Mouse (Mus musculus) ES-Bruce4 (cell line): ENCODE data around the gene Celf5. TPM values are rescaled to one million over a fixed set of nuclear protein-coding genes. Genes with fewer than 3 reads are reported as not detected.
A peak's percentile ranks its signal among the peaks of the same experiment; 100 is the strongest.

Experiments
- H3K27ac ChIP-seq: 2 replicates; pipeline ENCODE4 v1.5.1; 2012; ENCODE audit warnings: low read length, inconsistent platforms; ENCODE audit not compliant: insufficient read depth
- H3K27me3 ChIP-seq: 2 replicates; pipeline ENCODE4 v1.6.1; 2012; ENCODE audit warnings: mild to moderate bottlenecking, low read length, inconsistent platforms; ENCODE audit not compliant: control insufficient read depth, poor library complexity, insufficient read depth, severe bottlenecking
- H3K36me3 ChIP-seq: 2 replicates; pipeline ENCODE4 v1.6.1; 2012; ENCODE audit warnings: inconsistent platforms, mild to moderate bottlenecking, low read length, moderate library complexity; ENCODE audit not compliant: control insufficient read depth, poor library complexity, insufficient read depth, severe bottlenecking
- H3K4me1 ChIP-seq: one replicate; pipeline ENCODE4 v1.8.1; 2011; ENCODE audit warnings: low read length; ENCODE audit not compliant: control insufficient read depth, insufficient read depth
- H3K4me3 ChIP-seq: 2 replicates; pipeline ENCODE4 v1.5.1; 2011; ENCODE audit warnings: low read depth, mild to moderate bottlenecking, low read length
- H3K9ac ChIP-seq: 2 replicates; pipeline ENCODE4 v1.6.1; 2012; ENCODE audit warnings: low read depth, mild to moderate bottlenecking, inconsistent platforms; ENCODE audit not compliant: poor library complexity, severe bottlenecking
- H3K9me3 ChIP-seq: replicated peaks from 2 replicates; pipeline ENCODE4 v1.6.1; 2012; ENCODE audit warnings: mild to moderate bottlenecking, low read length, inconsistent platforms; ENCODE audit not compliant: control insufficient read depth, poor library complexity, insufficient read depth, severe bottlenecking
- CTCF ChIP-seq: IDR thresholded peaks from one replicate; pipeline ENCODE4 v1.8.1; 2011; ENCODE audit warnings: low read depth, low read length
- EP300 ChIP-seq: IDR thresholded peaks from 2 replicates; pipeline ENCODE4 v1.6.1; 2011; ENCODE audit warnings: low read depth, low read length; ENCODE audit not compliant: insufficient read depth
- POLR2A ChIP-seq: IDR thresholded peaks from one replicate; pipeline ENCODE4 v1.8.1; 2011; ENCODE audit warnings: low read length; ENCODE audit not compliant: insufficient read depth
- polyA plus RNA-seq: library from polyadenylated mRNA; stranded (reverse); fragments of >200 nt; gene quantifications from 2 replicates; pipeline ENCODE4 v1.2.4, GENCODE M21; 2011; ENCODE audit warnings: low read depth; ENCODE audit not compliant: missing spikeins, insufficient read depth, insufficient read length

Gene Celf5
- polyA plus RNA-seq, 1 experiment, result 27.5 TPM

- H3K9ac ChIP-seq, result peak overlapping the region; percentile 45
- peak overlapping the region; percentile 89 for H3K27ac ChIP-seq
- no peaks in the 10 kb centered on the region for H3K9me3 ChIP-seq
- peaks cover 3% of the 10 kb centered on the region for H3K4me1 ChIP-seq
- H3K27me3 ChIP-seq, result no peaks in the 10 kb centered on the region
- no peaks in the 10 kb centered on the region; the same call in 1 of the 2 replicates for H3K36me3 ChIP-seq
- TF ChIP-seq EP300 (0 out of 2 replicates have a peak, but pooled peaks have one; percentile 8), POLR2A (peak; percentile 78), CTCF (no peak)
- H3K4me3 ChIP-seq, result peak overlapping the region; percentile 75
These were observed 25.4 kb upstream of the Celf5 start for GRCm38 (mm10) chr10:81507691-81508489.

DNA sequence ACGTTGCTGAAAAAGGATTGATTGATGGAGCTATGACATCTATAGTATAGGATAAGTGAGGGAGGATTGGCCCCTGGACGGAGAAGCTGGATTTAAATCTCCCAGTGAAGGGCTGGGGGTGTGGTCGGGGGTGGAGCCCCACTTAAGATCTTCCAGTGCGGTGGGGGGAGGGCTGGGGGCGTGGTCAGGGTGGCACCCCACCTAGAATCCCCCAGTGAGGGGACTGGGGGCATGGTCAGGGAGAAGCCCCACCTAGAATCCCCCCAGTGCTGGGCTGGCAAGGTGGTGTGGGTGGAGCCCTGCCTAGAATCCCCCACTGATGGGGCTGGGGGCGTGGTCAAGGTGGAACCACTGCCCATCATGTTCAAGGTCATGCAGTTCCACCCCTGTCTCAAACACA lies 24.6 kb upstream of the Celf5 start:
- peak overlapping the region; percentile 75; the same call in 1 of the 2 replicates for H3K4me3 ChIP-seq
- H3K36me3 ChIP-seq, result no peaks in the 10 kb centered on the region; the same call in 1 of the 2 replicates
- no peaks in the 10 kb centered on the region for H3K9me3 ChIP-seq
- H3K4me1 ChIP-seq, result peaks cover 3% of the 10 kb centered on the region
- H3K27me3 ChIP-seq, result no peaks in the 10 kb centered on the region
- no peak overlapping the region for H3K9ac ChIP-seq
- TF ChIP-seq CTCF (no peak), POLR2A (no peak), EP300 (peak; percentile 50; the same call in 1 of the 2 replicates)
- peak overlapping the region; percentile 89; the same call in 1 of the 2 replicates for H3K27ac ChIP-seq

GRCm38 (mm10) chr10:81505016-81505664 lies 22.6 kb upstream of the Celf5 start:
- no peak overlapping the region for H3K27ac ChIP-seq
- TF ChIP-seq CTCF (no peak), POLR2A (no peak), EP300 (no peak)

DNA sequence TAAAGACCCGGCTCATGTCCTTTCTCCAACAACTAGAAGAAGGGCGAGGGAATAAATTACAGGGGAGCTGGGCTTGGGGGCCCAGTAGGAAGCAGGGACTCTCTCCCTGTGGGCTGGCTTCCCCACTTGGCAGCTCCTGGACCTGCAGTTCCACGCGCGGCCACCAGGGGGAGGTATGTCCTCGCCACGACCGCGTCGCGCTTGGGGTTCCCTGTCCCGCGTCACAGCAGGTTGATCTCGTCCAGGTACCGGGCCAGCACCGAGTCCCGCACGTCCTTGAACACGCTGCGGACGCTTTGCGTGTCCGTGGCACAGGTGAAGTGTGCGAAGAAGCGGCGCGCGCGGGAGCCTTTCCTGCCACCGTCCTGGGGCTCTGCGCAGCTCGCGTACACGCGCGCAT lies 20.1 kb upstream of the Celf5 start:
- TF ChIP-seq POLR2A (no peak), CTCF (peak; percentile 95)
- H3K4me3 ChIP-seq, result peak overlapping the region; percentile 56
- H3K27me3 ChIP-seq, result no peaks in the 10 kb centered on the region
- no peaks in the 10 kb centered on the region for H3K9me3 ChIP-seq
- peak overlapping the region; percentile 39 for H3K9ac ChIP-seq
- no peaks in the 10 kb centered on the region; the same call in 1 of the 2 replicates for H3K36me3 ChIP-seq
- no peak overlapping the region for H3K27ac ChIP-seq
- H3K4me1 ChIP-seq, result peaks cover 3% of the 10 kb centered on the region

More at GRCm38 (mm10) chr10:81505016-81505664, 22.6 kb upstream of the Celf5 start:
- H3K27me3 ChIP-seq, result no peaks in the 10 kb centered on the region
- no peaks in the 10 kb centered on the region for H3K9me3 ChIP-seq
- H3K4me3 ChIP-seq, result no peak overlapping the region
- H3K36me3 ChIP-seq, result no peaks in the 10 kb centered on the region; the same call in 1 of the 2 replicates
- H3K9ac ChIP-seq, result no peak overlapping the region
- H3K4me1 ChIP-seq, result peaks cover 3% of the 10 kb centered on the region

- TF ChIP-seq POLR2A (no peak), EP300 (no peak), CTCF (no peak)
- H3K4me1 ChIP-seq, result peaks cover 3% of the 10 kb centered on the region
- H3K4me3 ChIP-seq, result no peak overlapping the region
- H3K9ac ChIP-seq, result no peak overlapping the region
- no peak overlapping the region for H3K27ac ChIP-seq
- no peaks in the 10 kb centered on the region for H3K27me3 ChIP-seq
- no peaks in the 10 kb centered on the region for H3K9me3 ChIP-seq
- H3K36me3 ChIP-seq, result no peaks in the 10 kb centered on the region; the same call in 1 of the 2 replicates
These were observed 19.4 kb upstream of the Celf5 start for GRCm38 (mm10) chr10:81501863-81502262.
